Mouse (Mus musculus) lung, adult 2 months (tissue): Measurements from ENCODE around the gene Cdh1. TPM values are rescaled to one million over a fixed set of nuclear protein-coding genes. Genes with fewer than 3 reads are reported as not detected.
"Not testable (repeated sequence)": the region's sequence is repeated elsewhere in the genome, so short reads cannot be mapped to it uniquely, and the experiment has no call there.

Experiments
- DNase-seq: peaks from one replicate; pipeline ENCODE4 v3.0.0; 2022
- H3K4me1 ChIP-seq: fragments of 200-500 bp; 2 replicates; pipeline ENCODE4 v1.6.1; 2011; ENCODE audit warnings: low read length; ENCODE audit not compliant: control insufficient read depth, insufficient read depth
- H3K4me3 ChIP-seq: fragments of 200-500 bp; replicated peaks from 2 replicates; pipeline ENCODE3; 2011; ENCODE audit warnings: low read depth, mild to moderate bottlenecking, control low read depth, low read length; ENCODE audit errors: extremely low read depth
- CTCF ChIP-seq: fragments of 200-500 bp; IDR thresholded peaks from 2 replicates; pipeline ENCODE4 v1.5.1; 2011; ENCODE audit warnings: mild to moderate bottlenecking, low read length, control low read depth; ENCODE audit not compliant: insufficient read depth
- POLR2A ChIP-seq: fragments of 200-500 bp; IDR thresholded peaks from 2 replicates; pipeline ENCODE4 v1.6.1; 2011; ENCODE audit warnings: low read depth, mild to moderate bottlenecking, control low read depth, low read length, borderline replicate concordance; ENCODE audit errors: extremely low read depth
- WGBS: fragments of 180-500 bp; shearing (Covaris S2); methylation state at CpG from one replicate; pipeline ENCODE4 v1.1.7; 2018; 5-methylcytosine and 5-hydroxymethylcytosine counted together
- polyA plus RNA-seq: library from polyadenylated mRNA; depleted of rRNA; stranded (reverse); fragments of >200 nt; gene quantifications from 2 replicates; pipeline ENCODE4 v1.2.3, GENCODE M21; 2012

Cdh1 gene
- polyA plus RNA-seq, 1 experiment, result 140 TPM

DNA sequence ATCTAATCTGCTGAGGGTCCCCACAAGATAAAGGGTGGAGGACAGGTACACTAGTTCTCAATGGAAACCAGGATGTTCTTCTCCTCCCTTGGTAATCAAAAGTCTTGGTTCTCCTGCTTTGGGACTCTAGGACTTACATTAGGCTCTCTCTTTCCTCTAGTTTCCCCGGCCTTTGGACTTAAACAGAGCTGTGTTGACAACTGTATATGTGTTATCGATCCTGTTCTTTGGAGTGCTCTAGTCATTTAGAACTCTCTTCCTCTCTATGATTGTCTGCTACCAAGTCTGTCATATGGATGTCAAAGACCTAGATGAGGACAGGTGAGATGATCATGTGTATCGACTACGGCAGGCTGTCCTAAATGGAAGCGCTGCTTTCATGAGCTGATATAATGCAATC lies 6.1 kb upstream of the Cdh1 start:
- 94% methylated on average over 5 of the region's 5 CpGs for WGBS
- no peak for DNase-seq
- Histone ChIP-seq H3K4me3 (no peak overlapping the region), H3K4me1 (no peaks in the 10 kb centered on the region)
- TF ChIP-seq CTCF (no peak), POLR2A (no peak)

DNA sequence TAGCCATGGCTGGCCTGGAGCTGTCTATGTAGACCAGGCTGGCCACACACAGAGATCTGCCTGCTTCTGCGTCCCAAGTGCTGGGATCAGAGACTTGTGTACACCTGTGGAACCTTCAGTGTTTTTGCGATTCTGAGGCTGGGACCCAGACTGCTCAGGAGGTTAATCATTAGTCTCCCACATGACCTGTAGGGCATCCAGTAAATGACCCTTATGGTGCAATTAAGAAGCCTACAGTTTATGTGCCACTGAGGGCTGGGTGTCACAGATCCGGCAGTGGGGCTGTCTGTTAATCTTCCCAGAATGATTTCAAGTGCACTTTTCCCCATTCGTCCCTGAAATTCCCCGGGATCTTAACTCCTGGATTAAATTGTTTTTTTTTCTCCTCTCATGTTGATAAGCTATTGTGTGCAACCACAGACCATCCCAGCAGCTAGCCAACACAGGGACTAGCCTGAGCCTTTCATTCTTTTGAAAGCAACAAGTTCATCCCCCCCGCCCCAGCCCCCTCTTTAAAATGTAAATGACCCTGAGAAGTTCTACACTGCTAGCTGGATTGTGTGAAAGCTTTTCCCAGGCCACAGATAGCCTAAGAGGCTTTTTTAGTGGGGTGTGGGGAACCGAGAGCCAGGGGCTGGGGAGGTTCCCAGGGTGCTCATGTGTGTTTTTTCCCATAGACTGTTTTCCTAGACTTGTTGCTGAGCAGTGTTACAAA lies 3.7 kb upstream of the Cdh1 start:
- Histone ChIP-seq H3K4me3 (no peak overlapping the region), H3K4me1 (no peaks in the 10 kb centered on the region)
- no peak for DNase-seq
- 55% methylated on average over 7 of the region's 7 CpGs for WGBS
- TF ChIP-seq POLR2A (no peak), CTCF (no peak)

DNA sequence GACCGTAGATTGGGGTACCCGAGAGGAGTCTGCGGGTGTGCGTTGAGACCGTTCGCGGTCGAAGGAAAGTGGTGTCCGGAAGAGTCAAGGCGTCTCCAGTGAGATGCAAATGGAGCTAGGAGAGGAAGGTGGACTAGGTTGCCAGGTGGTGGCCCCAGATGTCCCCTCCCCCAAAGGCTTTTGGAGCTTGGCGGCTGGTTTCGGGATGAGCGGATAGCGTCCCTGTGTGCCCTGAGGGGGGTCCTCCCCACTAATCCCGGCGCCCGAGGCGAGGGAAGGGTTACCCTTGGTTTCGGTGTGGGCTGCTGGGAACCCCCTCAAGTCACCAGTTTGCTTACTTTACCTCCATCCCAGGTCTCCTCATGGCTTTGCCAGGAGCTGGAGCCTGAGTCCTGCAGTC lies 782 bp downstream of the Cdh1 start:
- peak; percentile 45 for DNase-seq
- TF ChIP-seq POLR2A (no peak), CTCF (no peak)
- Histone ChIP-seq H3K4me3 (peak overlapping the region; percentile 72), H3K4me1 (peaks cover 4% of the 10 kb centered on the region; the same call in 1 of the 2 replicates)
- WGBS, result 1% methylated on average over 19 of the region's 19 CpGs

DNA sequence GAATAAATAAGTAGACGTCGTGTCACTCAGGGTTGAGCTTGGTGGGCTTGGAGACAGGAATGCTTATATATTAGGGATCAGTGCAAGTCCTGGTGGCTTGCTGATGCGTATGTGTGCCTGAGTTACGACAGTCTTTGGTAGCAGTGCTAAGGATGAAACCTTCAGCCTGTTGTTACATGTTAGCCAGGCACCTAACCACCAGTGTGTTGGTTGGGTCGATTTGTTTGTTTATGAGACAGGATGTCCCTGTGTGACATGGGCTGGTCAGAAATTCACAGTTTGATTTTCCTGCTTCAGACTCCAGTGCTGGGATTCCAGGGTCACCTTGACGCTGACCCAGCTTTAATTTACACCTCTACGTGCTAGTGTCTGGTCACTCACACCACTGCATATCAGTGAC lies 2.5 kb downstream of the Cdh1 start:
- Histone ChIP-seq H3K4me3 (no peak overlapping the region), H3K4me1 (peaks cover 4% of the 10 kb centered on the region; the same call in 1 of the 2 replicates)
- no peak for TF ChIP-seq CTCF
- no peak for TF ChIP-seq POLR2A
- DNase-seq, result no peak
- WGBS, result 52% methylated on average over 7 of the region's 7 CpGs

DNA sequence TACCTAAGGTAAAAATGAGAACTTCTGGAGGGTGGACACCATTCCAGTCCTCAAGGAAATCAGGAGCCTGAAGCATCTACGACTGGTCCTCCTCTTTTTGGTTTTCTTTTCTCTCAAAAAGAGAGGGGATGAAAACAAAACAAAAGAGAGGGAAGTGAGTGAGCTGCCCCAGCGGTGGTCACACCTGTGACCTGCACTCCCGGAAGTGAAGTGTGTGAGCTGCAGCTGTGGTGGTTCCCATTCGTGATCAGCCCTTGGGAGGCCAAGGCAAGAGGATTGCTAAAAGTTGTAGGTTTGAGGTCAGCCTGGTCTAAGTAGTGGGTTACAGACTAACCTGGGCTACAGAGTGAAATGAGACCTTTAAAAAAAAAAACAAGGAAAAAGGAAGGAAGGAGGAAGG lies 3.0 kb downstream of the Cdh1 start:
- peaks cover 4% of the 10 kb centered on the region; the same call in 1 of the 2 replicates for H3K4me1 ChIP-seq
- no peak for DNase-seq
- H3K4me3 ChIP-seq, result peak overlapping the region; percentile 18
- TF ChIP-seq CTCF (no peak), POLR2A (no peak)
- 27% methylated on average over 4 of the region's 4 CpGs for WGBS

DNA sequence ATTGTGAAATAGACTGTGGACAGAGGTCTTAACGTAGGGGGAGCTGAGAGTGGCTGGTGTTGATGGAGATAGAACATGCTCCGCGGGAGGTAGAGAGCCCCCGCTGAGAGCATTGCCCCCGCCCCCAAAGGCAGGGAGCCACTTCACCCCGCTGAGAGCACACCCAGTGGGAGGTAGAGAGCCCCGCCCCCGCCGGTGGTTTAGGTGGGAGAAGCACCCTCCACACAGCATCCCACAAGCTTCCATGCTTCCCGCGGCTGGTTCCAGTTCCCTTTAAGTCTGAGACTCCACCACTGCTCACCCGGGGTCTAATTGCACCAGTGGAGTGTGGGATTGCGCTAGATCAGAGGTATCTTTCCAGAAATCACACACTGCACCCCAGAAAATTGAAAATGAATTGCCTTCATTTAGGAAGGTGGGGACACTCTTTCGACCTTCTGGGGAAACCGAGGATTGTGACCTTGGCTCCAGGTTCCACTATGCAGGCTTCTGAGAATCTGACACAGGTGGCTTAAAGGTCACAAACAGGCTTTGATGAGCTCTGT lies 3.5 kb downstream of the Cdh1 start:
- 29% methylated on average over 15 of the region's 15 CpGs for WGBS
- H3K4me3 ChIP-seq, result no peak overlapping the region

DNA sequence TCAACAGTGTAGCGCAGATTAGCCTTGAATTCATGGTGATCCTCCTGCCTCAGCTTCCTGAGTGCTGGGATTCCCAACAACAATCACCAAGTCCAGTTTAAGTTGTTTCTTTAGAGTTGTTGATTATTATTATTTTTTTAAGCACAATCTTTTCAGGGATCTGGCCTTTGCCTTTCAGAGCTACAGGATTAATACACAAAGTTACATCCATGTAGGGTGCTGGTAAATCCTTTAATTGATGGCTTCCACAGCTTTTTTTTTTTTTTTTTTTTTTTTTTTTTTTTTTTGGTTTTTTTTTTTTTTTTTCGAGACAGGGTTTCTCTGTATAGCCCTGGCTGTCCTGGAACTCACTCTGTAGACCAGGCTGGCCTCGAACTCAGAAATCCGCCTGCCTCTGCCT lies 4.6 kb downstream of the Cdh1 start:
- WGBS, result 73% methylated on average over 4 of the region's 4 CpGs
- not testable (repeated sequence) for H3K4me1 ChIP-seq, H3K4me3 ChIP-seq, DNase-seq

More for the DNA sequence above, 3.5 kb downstream of the Cdh1 start:
- DNase-seq, result no peak
- H3K4me1 ChIP-seq, result peaks cover 6% of the 10 kb centered on the region; the same call in 1 of the 2 replicates
- no peak for TF ChIP-seq POLR2A
- no peak for TF ChIP-seq CTCF

DNA sequence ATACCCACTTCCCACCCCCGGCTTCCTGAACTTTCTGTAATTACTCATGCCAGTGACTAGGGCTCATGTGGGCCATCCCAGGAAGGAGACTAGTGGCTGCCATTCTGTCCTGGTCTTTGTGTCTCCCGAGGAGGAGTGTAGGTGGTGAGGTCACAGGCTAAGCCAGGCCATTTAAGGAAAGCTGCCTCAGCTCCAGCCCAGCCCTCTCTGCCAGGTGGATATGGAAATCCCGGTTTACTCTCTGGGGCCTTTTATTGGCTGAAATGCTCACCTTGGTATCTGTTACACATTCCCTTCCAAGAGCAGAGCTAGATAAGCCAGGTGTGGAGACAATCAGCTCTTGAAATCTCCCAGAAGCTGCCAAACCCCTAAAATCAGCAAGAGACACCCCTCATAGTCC lies 5.3 kb downstream of the Cdh1 start:
- no peak for DNase-seq
- Histone ChIP-seq H3K4me1 (peaks cover 9% of the 10 kb centered on the region), H3K4me3 (no peak overlapping the region)
- 31% methylated on average over 3 of the region's 3 CpGs for WGBS
- TF ChIP-seq CTCF, result no peak
- no peak for TF ChIP-seq POLR2A

DNA sequence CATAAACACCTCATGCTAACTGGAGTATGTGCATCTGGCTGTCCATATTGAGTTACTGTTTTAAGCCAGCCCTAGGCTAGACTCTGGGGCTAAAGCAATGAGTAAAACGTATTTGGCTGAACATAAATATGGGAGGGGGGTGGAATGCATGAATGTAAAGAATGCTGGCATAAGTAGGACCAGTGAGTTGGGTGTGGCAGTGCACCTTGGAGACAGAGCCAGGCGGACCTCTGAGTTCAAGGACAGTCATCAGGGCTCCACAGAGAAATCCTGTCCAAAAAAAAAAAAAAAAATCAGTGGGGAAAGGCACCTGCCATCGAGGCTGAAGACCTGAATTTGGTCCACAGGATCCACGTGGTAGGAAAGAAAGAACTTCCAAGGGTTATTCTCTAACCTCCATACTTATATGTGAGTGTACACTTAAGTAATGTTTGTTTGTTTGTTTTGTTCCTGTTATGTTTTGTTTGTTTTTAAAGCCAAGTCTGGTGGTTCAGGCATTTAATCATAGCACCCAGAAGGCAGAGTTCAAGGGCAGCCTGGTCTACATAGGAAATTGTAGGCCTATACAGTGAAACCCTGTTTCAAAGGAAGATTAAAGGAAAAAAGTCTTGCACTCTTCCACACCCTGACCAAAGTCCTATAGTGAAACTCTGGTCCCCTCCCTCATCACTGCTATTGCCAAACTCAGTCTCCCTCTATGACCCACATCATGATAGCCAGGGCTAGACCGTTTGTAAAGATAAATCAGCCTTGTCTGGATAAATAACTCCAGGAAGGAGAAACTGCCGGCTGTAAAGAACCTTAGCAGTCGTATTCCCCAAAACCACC lies 6.1 kb downstream of the Cdh1 start:
- no peak overlapping the region for H3K4me3 ChIP-seq
- 54% methylated on average over 7 of the region's 7 CpGs for WGBS
- peaks cover 9% of the 10 kb centered on the region for H3K4me1 ChIP-seq
- TF ChIP-seq CTCF (no peak), POLR2A (no peak)
- no peak for DNase-seq
